9 mouse cellular contexts compared by ENCODE assay signal in genomic region chr14:121928375-121929137, GRCm38 (mm10). TPM values are rescaled to one million over a fixed set of nuclear protein-coding genes. Genes with fewer than 3 reads are reported as not detected.
A peak's percentile ranks its signal among the peaks of the same experiment; 100 is the strongest.
DNase-seq lines count a peak whose midpoint lies in the region; ATAC-seq and TF ChIP-seq lines count a peak whose summit lies in the region.
"Had no signal": no experiment of that assay in that cellular context is flagged by ENCODE, and none has a peak within 500 bp of the region (broad histone marks: within the 10 kb centered on the region; RNA-seq: fewer than 3 reads in every experiment).

No protein-coding gene starts in this region.

- no peak for TF ChIP-seq POLR2A in cerebellum, adult 2 months (IDR thresholded peaks at IDR 0.05; ENCODE audit: borderline replicate concordance, insufficient read depth, low read length)
- no peak for TF ChIP-seq POLR2A in kidney, adult 2 months (IDR thresholded peaks at IDR 0.05; ENCODE audit: low read depth, low read length)

- no peaks in the 10 kb centered on the region for H3K9me3 ChIP-seq in liver, embryonic 16.5 days (replicated peaks; ENCODE audit: control insufficient read depth, low read length)
- H3K9me3 ChIP-seq: limb, embryonic 15.5 days had no signal

- ATAC-seq in erythroblast, adult 5-6 weeks (replicated peaks; ENCODE audit: low FRiP score, poor library complexity, severe bottlenecking): peak; percentile 67
- peak; percentile 43 for ATAC-seq in liver, embryonic 16.5 days (ENCODE audit: low read depth)

- TF ChIP-seq CTCF in cerebellum, adult 2 months (IDR thresholded peaks at IDR 0.05; ENCODE audit: borderline replicate concordance, insufficient read depth, low read depth, low read length): peak; percentile 29
- no peak for TF ChIP-seq CTCF in kidney, adult 2 months (conservative IDR thresholded peaks at IDR 0.05; ENCODE audit: insufficient read depth, insufficient read length, low read depth, low read length)

- H3K9ac ChIP-seq in liver, embryonic 16.5 days (ENCODE audit: low read depth, low read length): no peak overlapping the region
- H3K9ac ChIP-seq: limb, embryonic 15.5 days had no signal

- 68% methylated on average over 8 of the region's 8 CpGs for WGBS in cerebellum, adult 2 months
- WGBS in kidney, adult 2 months: 63% methylated on average over 8 of the region's 8 CpGs
- WGBS in liver, embryonic 16.5 days (ENCODE audit: insufficient replicate concordance): 29% methylated on average over 8 of the region's 8 CpGs

- peaks cover 4% of the 10 kb centered on the region for H3K4me1 ChIP-seq in cerebellum, adult 2 months (ENCODE audit: control insufficient read depth, insufficient read depth, low read length)
- no peaks in the 10 kb centered on the region for H3K4me1 ChIP-seq in kidney, adult 2 months (ENCODE audit: control insufficient read depth, insufficient read depth, low read length)
- peaks cover 13% of the 10 kb centered on the region for H3K4me1 ChIP-seq in liver, embryonic 16.5 days (ENCODE audit: control insufficient read depth, low read depth, low read length)
- H3K4me1 ChIP-seq: limb, embryonic 15.5 days had no signal

- no peak overlapping the region for H3K27ac ChIP-seq in cerebellum, adult 2 months (ENCODE audit: insufficient read depth, low read length)
- peak overlapping the region; percentile 65; the same call in 1 of the 2 replicates for H3K27ac ChIP-seq in kidney, adult 2 months (ENCODE audit: insufficient read depth, low read depth, low read length)
- H3K27ac ChIP-seq in liver, embryonic 16.5 days (ENCODE audit: low read length): peak overlapping the region; percentile 76
- H3K27ac ChIP-seq: limb, embryonic 15.5 days had no signal

- no peak overlapping the region for H3K4me3 ChIP-seq in cerebellum, adult 2 months (replicated peaks; ENCODE audit: insufficient read depth, low read depth, low read length)
- H3K4me3 ChIP-seq in kidney, adult 2 months (ENCODE audit: insufficient read depth, low read depth, low read length): no peak overlapping the region
- H3K4me3 ChIP-seq in liver, embryonic 16.5 days (ENCODE audit: low read depth, low read length): no peak overlapping the region
- H3K4me3 ChIP-seq: limb, embryonic 15.5 days had no signal

- no peaks in the 10 kb centered on the region for H3K27me3 ChIP-seq in cerebellum, adult 2 months (ENCODE audit: control insufficient read depth, insufficient read depth, low read length)
- H3K27me3 ChIP-seq in kidney, adult 2 months (replicated peaks; ENCODE audit: control insufficient read depth, insufficient read depth, low read length): no peaks in the 10 kb centered on the region
- no peaks in the 10 kb centered on the region for H3K27me3 ChIP-seq in liver, embryonic 16.5 days (ENCODE audit: control insufficient read depth, insufficient read depth, low read depth, low read length)
- H3K27me3 ChIP-seq: limb, embryonic 15.5 days had no signal

- DNase-seq in cerebellum, adult 2 months: peak; percentile 30 to 46
- DNase-seq in cerebellum, adult 11-12 months: no peak
- peak; percentile 79 for DNase-seq in 3T3-L1 (ENCODE audit: low read depth, low spot score)
- peak; percentile 78 for DNase-seq in adipocyte (ENCODE audit: low spot score)
- peak; percentile 64 for DNase-seq in kidney, adult 2 months
- peak; percentile 61 for DNase-seq in right cerebral cortex, postnatal 4 days

- H3K36me3 ChIP-seq in kidney, adult 2 months (ENCODE audit: control insufficient read depth, insufficient read depth, low read length): no peaks in the 10 kb centered on the region
- no peaks in the 10 kb centered on the region for H3K36me3 ChIP-seq in liver, embryonic 16.5 days (ENCODE audit: control insufficient read depth, insufficient read depth)
- H3K36me3 ChIP-seq: limb, embryonic 15.5 days had no signal

- peak overlapping the region; percentile 47 for H3K4me2 ChIP-seq in liver, embryonic 16.5 days (ENCODE audit: low read depth, low read length)
- H3K4me2 ChIP-seq: limb, embryonic 15.5 days had no signal

RNA-seq across cellular contexts. Expression of gene Gpr18, which starts 13.0 kb away (rescaled TPM):
- 0.06 TPM in 1 of 2 replicates, not detected in the other for polyA plus RNA-seq in cerebellum, adult 2 months (2012; rRNA removed)
- total RNA-seq in erythroblast, adult 5-6 weeks (2015; ENCODE audit: low replicate concordance): 0.63 TPM in 1 of 2 replicates, not detected in the other
- 0.42 and 0.51 TPM in 2 replicates for total RNA-seq in erythroblast, adult 5-6 weeks (2017; ENCODE audit: low replicate concordance)
- polyA plus RNA-seq in kidney, adult 2 months (2012; rRNA removed): 0.83 and 3.5 TPM in 2 replicates
- polyA plus RNA-seq in liver, embryonic 16.5 days (2015; fragmentation: Nextera tagmentation; extraction: Ambion mirVana): 0.27 and 0.34 TPM in 2 replicates

RNA-seq across cellular contexts. Expression of gene Gpr183, which starts 36.4 kb away (rescaled TPM):
- 0.33 and 0.52 TPM in 2 replicates for polyA plus RNA-seq in cerebellum, adult 2 months (2012; rRNA removed)
- total RNA-seq in erythroblast, adult 5-6 weeks (2015; ENCODE audit: low replicate concordance): 0.19 and 1.7 TPM in 2 replicates
- total RNA-seq in erythroblast, adult 5-6 weeks (2017; ENCODE audit: low replicate concordance): 0.98 and 2.3 TPM in 2 replicates
- 0.65 and 1.7 TPM in 2 replicates for polyA plus RNA-seq in kidney, adult 2 months (2012; rRNA removed)
- polyA plus RNA-seq in liver, embryonic 16.5 days (2015; fragmentation: Nextera tagmentation; extraction: Ambion mirVana): 1.1 and 1.7 TPM in 2 replicates

RNA-seq across cellular contexts. Expression of gene Ubac2, which starts 50.1 kb away (rescaled TPM):
- polyA plus RNA-seq in cerebellum, adult 2 months (2012; rRNA removed): 44.4 and 45.6 TPM in 2 replicates
- 4.6 and 5.8 TPM in 2 replicates for total RNA-seq in erythroblast, adult 5-6 weeks (2015; ENCODE audit: low replicate concordance)
- 3.9 and 7.7 TPM in 2 replicates for total RNA-seq in erythroblast, adult 5-6 weeks (2017; ENCODE audit: low replicate concordance)
- 69.3 and 71.6 TPM in 2 replicates for polyA plus RNA-seq in kidney, adult 2 months (2012; rRNA removed)
- polyA plus RNA-seq in liver, embryonic 16.5 days (2015; fragmentation: Nextera tagmentation; extraction: Ambion mirVana): 20.4 and 22.1 TPM in 2 replicates
